Mouse (Mus musculus): ENCODE results near the gene Rassf3. TPM values are rescaled to one million over a fixed set of nuclear protein-coding genes. Genes with fewer than 3 reads are reported as not detected.
A peak's percentile ranks its signal among the peaks of the same experiment; 100 is the strongest.

The Rassf3 gene
- total and polyA plus RNA-seq, 2 experiments from 2014 or later, result 3.0 to 5.8 TPM

DNA sequence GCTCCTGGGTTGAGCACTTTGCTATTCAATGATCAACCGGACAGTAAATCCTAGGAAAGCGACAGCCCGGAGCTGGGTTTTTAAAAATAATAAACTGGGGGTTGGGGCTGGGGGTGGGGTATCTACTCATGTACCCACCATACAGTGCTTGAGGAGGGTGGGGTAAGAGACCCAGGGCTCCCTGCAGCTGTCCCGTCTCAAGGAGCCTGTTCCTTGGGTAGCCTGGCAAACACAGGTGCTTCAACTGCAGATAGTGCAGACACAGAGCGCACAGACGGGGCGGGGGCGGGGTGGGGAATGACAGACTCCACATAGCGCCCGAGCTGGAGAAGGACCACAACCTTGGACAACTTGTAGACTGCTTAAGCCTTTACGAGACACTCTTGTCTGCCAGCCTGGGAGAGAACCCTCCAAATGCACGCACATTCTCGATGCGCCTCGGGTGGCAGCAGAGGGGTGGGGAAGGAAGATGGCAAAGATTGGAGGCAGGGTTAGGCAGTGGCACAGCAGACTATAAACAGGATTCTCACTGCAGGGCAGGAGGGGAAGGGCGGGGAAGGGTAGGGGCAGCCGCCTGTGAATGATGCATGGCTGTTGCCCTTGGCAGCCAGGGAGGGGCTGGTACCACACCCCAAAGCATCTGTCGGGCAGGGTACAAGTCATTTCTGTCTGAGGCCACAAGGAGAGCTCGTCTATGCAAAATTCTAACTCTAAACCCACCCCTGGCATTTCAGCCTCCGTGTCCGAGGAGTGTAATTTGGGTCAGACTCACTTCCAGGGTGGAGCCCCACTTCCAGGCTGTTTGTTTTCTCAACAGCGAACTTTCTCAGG is 56.3 kb downstream of the Rassf3 start:
- 67% methylated on average over 22 of the region's 22 CpGs for WGBS
- DNase-seq (ENCODE audit: low spot score) (peak; percentile 55), ATAC-seq (ENCODE audit: low FRiP score) (peak; percentile 53; the same call in 1 of the 2 replicates)
- Histone ChIP-seq H3K4me1 (ENCODE audit: insufficient read depth, low read length) (peaks cover 4% of the 10 kb centered on the region; the same call in 1 of the 2 replicates), H3K4me2 (ENCODE audit: low read depth, low read length, poor library complexity, severe bottlenecking) (no peak overlapping the region), H3K27ac (ENCODE audit: low read depth, low read length) (no peak overlapping the region), H3K9me3 (ENCODE audit: low read length) (no peaks in the 10 kb centered on the region), H3K4me3 (ENCODE audit: low read depth, low read length) (no peak overlapping the region), H3K36me3 (ENCODE audit: insufficient read depth, low read length) (no peaks in the 10 kb centered on the region; the same call in 1 of the 2 replicates), H3K27me3 (ENCODE audit: insufficient read depth, low read length) (no peaks in the 10 kb centered on the region), H3K9ac (replicated peaks; ENCODE audit: low read length, poor library complexity, severe bottlenecking) (no peak overlapping the region)
- TF ChIP-seq CTCF (IDR thresholded peaks at IDR 0.05), result 0 out of 2 replicates have a peak, but pooled peaks have one; percentile 3

- Histone ChIP-seq H3K27ac (ENCODE audit: low read depth, low read length) (no peak overlapping the region), H3K4me1 (ENCODE audit: insufficient read depth, low read length) (no peaks in the 10 kb centered on the region), H3K36me3 (ENCODE audit: insufficient read depth, low read length) (no peaks in the 10 kb centered on the region; the same call in 1 of the 2 replicates), H3K4me2 (ENCODE audit: low read depth, low read length, poor library complexity, severe bottlenecking) (no peak overlapping the region), H3K27me3 (ENCODE audit: insufficient read depth, low read length) (no peaks in the 10 kb centered on the region), H3K4me3 (ENCODE audit: low read depth, low read length) (no peak overlapping the region), H3K9me3 (ENCODE audit: low read length) (no peaks in the 10 kb centered on the region), H3K9ac (replicated peaks; ENCODE audit: low read length, poor library complexity, severe bottlenecking) (no peak overlapping the region)
- ATAC-seq (ENCODE audit: low FRiP score) (no peak), DNase-seq (ENCODE audit: low spot score) (no peak)
- 76% methylated on average over 14 of the region's 14 CpGs for WGBS
- no peak for TF ChIP-seq CTCF (IDR thresholded peaks at IDR 0.05)
Observed at GRCm38 (mm10) chr10:121418835-121419234, 57.3 kb downstream of the Rassf3 start.

DNA sequence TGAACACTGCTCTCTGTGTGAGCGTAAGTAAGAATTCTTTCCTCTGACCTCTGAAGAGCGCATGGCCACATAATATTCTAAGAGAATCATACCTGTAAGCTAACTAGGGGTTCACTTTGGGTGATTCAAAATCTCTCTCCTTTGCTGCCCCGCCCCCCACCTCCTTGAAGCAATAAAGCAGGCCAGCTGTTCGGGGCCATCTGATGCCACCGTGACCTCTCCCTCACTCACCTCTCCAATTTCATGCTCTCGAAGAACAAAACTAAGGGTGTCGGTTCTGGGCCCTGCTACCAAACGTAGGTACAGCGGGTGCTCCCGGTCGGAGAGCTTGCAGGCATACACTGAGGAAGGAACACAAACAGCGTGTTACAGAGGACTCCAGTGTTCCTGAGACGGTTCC is 62.0 kb downstream of the Rassf3 start:
- Histone ChIP-seq H3K9me3 (ENCODE audit: low read length) (no peaks in the 10 kb centered on the region), H3K27me3 (ENCODE audit: insufficient read depth, low read length) (no peaks in the 10 kb centered on the region), H3K36me3 (ENCODE audit: insufficient read depth, low read length) (no peaks in the 10 kb centered on the region; the same call in 1 of the 2 replicates), H3K4me3 (ENCODE audit: low read depth, low read length) (no peak overlapping the region), H3K4me2 (ENCODE audit: low read depth, low read length, poor library complexity, severe bottlenecking) (no peak overlapping the region), H3K9ac (replicated peaks; ENCODE audit: low read length, poor library complexity, severe bottlenecking) (no peak overlapping the region), H3K4me1 (ENCODE audit: insufficient read depth, low read length) (no peaks in the 10 kb centered on the region), H3K27ac (ENCODE audit: low read depth, low read length) (no peak overlapping the region)
- TF ChIP-seq CTCF (IDR thresholded peaks at IDR 0.05), result no peak
- DNase-seq (ENCODE audit: low spot score) (no peak), ATAC-seq (ENCODE audit: low FRiP score) (no peak)
- 94% methylated on average over 13 of the region's 13 CpGs for WGBS

GRCm38 (mm10) chr10:121412824-121413223 is 63.3 kb downstream of the Rassf3 start:
- no peaks in the 10 kb centered on the region for H3K27me3 ChIP-seq (ENCODE audit: insufficient read depth, low read length)
- no peaks in the 10 kb centered on the region for H3K4me1 ChIP-seq (ENCODE audit: insufficient read depth, low read length)
- H3K9ac ChIP-seq (replicated peaks; ENCODE audit: low read length, poor library complexity, severe bottlenecking), result no peak overlapping the region
- no peaks in the 10 kb centered on the region for H3K9me3 ChIP-seq (ENCODE audit: low read length)
- H3K27ac ChIP-seq (ENCODE audit: low read depth, low read length), result no peak overlapping the region
- 88% methylated on average over 17 of the region's 17 CpGs for WGBS
- no peak for ATAC-seq (ENCODE audit: low FRiP score)
- no peak for TF ChIP-seq CTCF (IDR thresholded peaks at IDR 0.05)
- no peaks in the 10 kb centered on the region; the same call in 1 of the 2 replicates for H3K36me3 ChIP-seq (ENCODE audit: insufficient read depth, low read length)
- no peak overlapping the region for H3K4me3 ChIP-seq (ENCODE audit: low read depth, low read length)
- no peak overlapping the region for H3K4me2 ChIP-seq (ENCODE audit: low read depth, low read length, poor library complexity, severe bottlenecking)
- no peak for DNase-seq (ENCODE audit: low spot score)

DNA sequence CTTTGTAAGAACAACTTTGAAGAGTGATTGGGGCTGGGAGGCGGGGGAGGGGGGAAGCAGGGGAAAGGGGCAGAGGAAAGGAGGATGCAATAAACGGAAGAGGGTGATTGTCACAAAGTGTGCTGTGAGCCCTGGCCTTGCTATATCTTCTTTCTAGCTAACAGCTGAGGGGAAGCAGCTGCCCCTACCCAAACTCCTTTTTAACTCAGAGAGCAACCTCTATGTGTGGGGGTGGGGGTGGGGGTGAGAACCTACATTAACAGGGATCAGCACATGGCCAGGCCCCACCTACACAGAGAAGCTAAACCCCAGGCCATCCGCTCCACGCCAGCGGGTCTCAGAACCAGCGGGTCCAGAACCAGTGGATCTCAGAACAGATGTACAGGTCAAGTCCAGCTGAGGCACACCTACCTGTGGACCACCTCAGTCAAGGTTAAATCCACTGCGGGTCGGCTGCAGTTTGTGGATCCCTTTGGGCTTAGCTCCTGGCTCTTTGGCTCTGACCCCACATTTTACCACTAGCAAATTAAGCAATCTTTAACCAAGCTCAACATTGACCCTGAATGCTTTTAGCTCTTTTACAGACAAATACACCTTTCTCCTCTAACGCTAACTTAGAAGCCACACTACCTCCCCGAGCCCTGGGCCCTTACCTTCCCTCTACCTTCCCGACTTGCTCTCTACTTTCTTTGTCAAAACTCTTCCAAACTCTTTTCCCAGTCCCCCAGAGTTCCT is 64.3 kb downstream of the Rassf3 start:
- Histone ChIP-seq H3K27ac (ENCODE audit: low read depth, low read length) (no peak overlapping the region), H3K9ac (replicated peaks; ENCODE audit: low read length, poor library complexity, severe bottlenecking) (no peak overlapping the region), H3K4me1 (ENCODE audit: insufficient read depth, low read length) (no peaks in the 10 kb centered on the region), H3K4me2 (ENCODE audit: low read depth, low read length, poor library complexity, severe bottlenecking) (no peak overlapping the region), H3K36me3 (ENCODE audit: insufficient read depth, low read length) (no peaks in the 10 kb centered on the region; the same call in 1 of the 2 replicates), H3K4me3 (ENCODE audit: low read depth, low read length) (no peak overlapping the region), H3K9me3 (ENCODE audit: low read length) (no peaks in the 10 kb centered on the region), H3K27me3 (ENCODE audit: insufficient read depth, low read length) (no peaks in the 10 kb centered on the region)
- no peak for ATAC-seq (ENCODE audit: low FRiP score)
- 90% methylated on average over 11 of the region's 11 CpGs for WGBS
- DNase-seq (ENCODE audit: low spot score), result no peak
- TF ChIP-seq CTCF (IDR thresholded peaks at IDR 0.05), result no peak

- no peak overlapping the region for H3K4me2 ChIP-seq (ENCODE audit: low read depth, low read length, poor library complexity, severe bottlenecking)
- WGBS, result 71% methylated on average over 7 of the region's 7 CpGs
- H3K9me3 ChIP-seq (ENCODE audit: low read length), result no peaks in the 10 kb centered on the region
- DNase-seq (ENCODE audit: low spot score), result peak; percentile 65
- no peak overlapping the region for H3K9ac ChIP-seq (replicated peaks; ENCODE audit: low read length, poor library complexity, severe bottlenecking)
- ATAC-seq (ENCODE audit: low FRiP score), result no peak
- no peaks in the 10 kb centered on the region for H3K36me3 ChIP-seq (ENCODE audit: insufficient read depth, low read length)
- no peak overlapping the region for H3K27ac ChIP-seq (ENCODE audit: low read depth, low read length)
- no peak overlapping the region for H3K4me3 ChIP-seq (ENCODE audit: low read depth, low read length)
- H3K27me3 ChIP-seq (ENCODE audit: insufficient read depth, low read length), result no peaks in the 10 kb centered on the region
- H3K4me1 ChIP-seq (ENCODE audit: insufficient read depth, low read length), result no peaks in the 10 kb centered on the region
- TF ChIP-seq CTCF (IDR thresholded peaks at IDR 0.05), result peak; percentile 87
Observed at GRCm38 (mm10) chr10:121409717-121410116, 66.4 kb downstream of the Rassf3 start.

Measured in midbrain, postnatal 0 days (tissue).